Mouse (Mus musculus) bone marrow macrophage, adult 2 months (primary cell): ENCODE measurements at regions not wholly inside any gene's neighbourhood (a gene's known extent, or its start where the extent isn't known, plus 50 kb on each side); places are given as distances from the start of the nearest gene placed in this dataset.

Source experiments
- CTCF ChIP-seq: IDR thresholded peaks from 2 replicates; pipeline ENCODE4 v1.5.1; 2012; ENCODE audit warnings: low read depth, mild to moderate bottlenecking, low read length, moderate library complexity
- POLR2A ChIP-seq: IDR thresholded peaks from 2 replicates; pipeline ENCODE4 v1.6.1; 2012; ENCODE audit warnings: mild to moderate bottlenecking, low read depth, low read length, borderline replicate concordance

- TF ChIP-seq POLR2A (no peak), CTCF (no peak)
Measured at GRCm38 (mm10) chr4:64527724-64528332, 481.0 kb upstream of the Tnc start.
